Mouse (Mus musculus) MEL-GATA-1-ER (cell line): Measurements from ENCODE around the gene Lrif1.
A peak's percentile ranks its signal among the peaks of the same experiment; 100 is the strongest.
"Not testable (repeated sequence)": the region's sequence is repeated elsewhere in the genome, so short reads cannot be mapped to it uniquely, and the experiment has no call there.

Experiments used
- DNase-seq: peaks from one replicate; pipeline ENCODE4 v3.0.0-alpha.2; 2012; ENCODE audit warnings: low read depth; ENCODE audit errors: extremely low read depth

Gene Lrif1

GRCm38 (mm10) chr3:106684830-106685229 lies at the start of gene Lrif1:
Gene Lrif1, plus strand, starts transcription at chr3:106684987.
- DNase-seq: no peak

GRCm38 (mm10) chr3:106672811-106673210 lies 12.0 kb upstream of the Lrif1 start:
- DNase-seq: not testable (repeated sequence)

- no peak for DNase-seq
Measured at GRCm38 (mm10) chr3:106685381-106685780, 594 bp downstream of the Lrif1 start.

GRCm38 (mm10) chr3:106721397-106722027 lies 36.7 kb downstream of the Lrif1 start:
- DNase-seq: peak; percentile 99

- peak; percentile 95 for DNase-seq
Measured at GRCm38 (mm10) chr3:106722028-106722945, 37.5 kb downstream of the Lrif1 start.

GRCm38 (mm10) chr3:106755898-106756297 lies 71.1 kb downstream of the Lrif1 start:
- DNase-seq: no peak

- DNase-seq: no peak
Measured at GRCm38 (mm10) chr3:106771834-106772233, 87.0 kb downstream of the Lrif1 start.

- DNase-seq: no peak
Measured at GRCm38 (mm10) chr3:106785130-106785529, 100.3 kb downstream of the Lrif1 start.
